Mouse (Mus musculus) hindbrain, embryonic 10.5 days (tissue): ENCODE data around the gene Nhlrc2. TPM values are rescaled to one million over a fixed set of nuclear protein-coding genes. Genes with fewer than 3 reads are reported as not detected.

Source experiments
- DNase-seq: peaks from one replicate; pipeline ENCODE4 v3.0.0-alpha.2; 2017; ENCODE audit warnings: low spot score
- H3K27ac ChIP-seq: fragments of 300-500 bp; sonication (generic); 2 replicates; pipeline ENCODE4 v1.5.1; 2016; ENCODE audit warnings: mild to moderate bottlenecking, moderate library complexity
- H3K27me3 ChIP-seq: fragments of 300-500 bp; sonication (generic); 2 replicates; pipeline ENCODE4 v1.6.1; 2016; ENCODE audit warnings: mild to moderate bottlenecking; ENCODE audit not compliant: poor library complexity, insufficient read depth, severe bottlenecking
- H3K36me3 ChIP-seq: fragments of 300-500 bp; sonication (generic); 2 replicates; pipeline ENCODE4 v1.6.1; 2016; ENCODE audit warnings: mild to moderate bottlenecking, moderate library complexity
- H3K4me1 ChIP-seq: fragments of 300-500 bp; sonication (generic); replicated peaks from 2 replicates; pipeline ENCODE4 v1.6.1; 2016; ENCODE audit warnings: mild to moderate bottlenecking
- H3K4me3 ChIP-seq: fragments of 300-500 bp; sonication (generic); 2 replicates; pipeline ENCODE4 v1.5.1; 2016; ENCODE audit warnings: mild to moderate bottlenecking, moderate library complexity
- H3K9me3 ChIP-seq: fragments of 300-500 bp; sonication (generic); 2 replicates; pipeline ENCODE4 v1.6.1; 2016; ENCODE audit warnings: mild to moderate bottlenecking, moderate library complexity
- WGBS: fragments of 180-500 bp; shearing (Covaris S2); methylation state at CpG from one replicate; pipeline ENCODE4 v1.1.7; 2016; 5-methylcytosine and 5-hydroxymethylcytosine counted together
- polyA plus RNA-seq: library from polyadenylated mRNA; unstranded; fragments of >200 nt; fragmentation: Nextera tagmentation; extraction: Ambion mirVana; gene quantifications from 2 replicates; pipeline ENCODE4 v1.2.1, GENCODE M21; 2016

The Nhlrc2 gene
- polyA plus RNA-seq, 1 experiment from 2014 or later: 13.1 TPM

- no peak overlapping the region for H3K27ac ChIP-seq
- no peak for DNase-seq
These were observed 99.5 kb downstream of the Nhlrc2 start for GRCm38 (mm10) chr19:56647451-56648120.

GRCm38 (mm10) chr19:56651262-56651661 is 103.2 kb downstream of the Nhlrc2 start:
- H3K4me1 ChIP-seq: peaks cover 20% of the 10 kb centered on the region
- no peak overlapping the region for H3K27ac ChIP-seq

More at GRCm38 (mm10) chr19:56647451-56648120, 99.5 kb downstream of the Nhlrc2 start:
- Histone ChIP-seq H3K27me3 (no peaks in the 10 kb centered on the region), H3K4me3 (no peak overlapping the region), H3K36me3 (no peaks in the 10 kb centered on the region), H3K9me3 (peaks cover 11% of the 10 kb centered on the region; the same call in 1 of the 2 replicates), H3K4me1 (peaks cover 11% of the 10 kb centered on the region)
- 96% methylated on average over 7 of the region's 7 CpGs for WGBS

GRCm38 (mm10) chr19:56652034-56652962 is 104.2 kb downstream of the Nhlrc2 start:
- DNase-seq: peak; percentile 48
- H3K27ac ChIP-seq: no peak overlapping the region
- H3K9me3 ChIP-seq: 0 out of 2 replicates have a peak, but pooled peaks cover 3% of the 10 kb centered on the region
- H3K4me3 ChIP-seq: peak overlapping the region; percentile 16; the same call in 1 of the 2 replicates
- 28% methylated on average over 19 of the region's 19 CpGs for WGBS
- H3K27me3 ChIP-seq: peaks cover 28% of the 10 kb centered on the region
- H3K4me1 ChIP-seq: peaks cover 20% of the 10 kb centered on the region
- no peaks in the 10 kb centered on the region for H3K36me3 ChIP-seq

More at GRCm38 (mm10) chr19:56651262-56651661, 103.2 kb downstream of the Nhlrc2 start:
- no peak for DNase-seq
- peaks cover 23% of the 10 kb centered on the region for H3K27me3 ChIP-seq
- 82% methylated on average over 4 of the region's 4 CpGs for WGBS
- H3K4me3 ChIP-seq: no peak overlapping the region
- no peaks in the 10 kb centered on the region for H3K36me3 ChIP-seq
- peaks cover 9% of the 10 kb centered on the region; the same call in 1 of the 2 replicates for H3K9me3 ChIP-seq

Other genes starting within 250 kb of the Nhlrc2 start
- gene Nrap, start 158.2 kb upstream of the Nhlrc2 start, polyA plus RNA-seq: 0.05 and 0.08 TPM in 2 replicates
- 15.4 and 15.7 TPM in 2 replicates for gene Casp7, start 151.1 kb upstream of the Nhlrc2 start, polyA plus RNA-seq
- 0.07 TPM in 1 of 2 replicates, not detected in the other for gene Plekhs1, start 86.6 kb upstream of the Nhlrc2 start, polyA plus RNA-seq
- gene Dclre1a, start within 50 bp of the Nhlrc2 start, polyA plus RNA-seq: 13.8 and 17.8 TPM in 2 replicates
- 0.09 and 0.21 TPM in 2 replicates for gene Adrb1, start 173.9 kb downstream of the Nhlrc2 start, polyA plus RNA-seq